Mouse (Mus musculus): ENCODE results near the gene Exosc9.

The Exosc9 gene

DNA sequence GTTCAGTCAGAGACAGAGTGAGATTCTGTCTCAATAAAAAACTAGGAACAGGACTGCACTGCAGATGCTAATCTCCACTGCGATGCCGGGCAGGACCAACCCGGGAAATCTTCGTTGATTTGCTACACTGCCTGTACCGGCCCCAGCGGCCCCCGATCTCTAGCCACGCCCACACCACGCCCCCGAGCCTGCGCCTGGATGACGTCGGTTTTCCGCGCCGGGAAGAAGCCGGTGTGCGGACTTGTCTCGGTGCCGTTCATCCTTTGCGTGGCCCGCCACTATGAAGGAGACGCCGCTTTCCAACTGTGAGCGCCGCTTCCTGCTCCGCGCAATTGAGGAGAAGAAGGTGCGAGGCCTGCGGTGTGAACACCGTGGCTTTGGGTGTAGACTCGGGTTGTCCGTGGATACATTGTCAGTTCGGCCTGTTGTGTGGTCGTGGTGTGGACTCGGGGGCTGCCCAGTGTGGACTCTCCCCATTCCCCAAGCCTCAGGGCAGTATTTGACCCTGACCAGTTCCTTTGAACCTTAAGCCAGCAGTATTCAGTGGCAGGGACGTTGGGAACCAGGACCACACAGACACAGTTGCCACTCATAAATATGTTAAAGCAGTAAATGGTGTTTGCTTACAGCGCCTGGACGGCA, at the start of gene Exosc9:
Gene Exosc9, plus strand, starts transcription at position 201 of the 642 bp plus-strand sequence.
- DNase-seq (ENCODE audit: low read depth in 1 of 2, low spot score in 2 of 2) = peak; percentile 74 to 88

DNA sequence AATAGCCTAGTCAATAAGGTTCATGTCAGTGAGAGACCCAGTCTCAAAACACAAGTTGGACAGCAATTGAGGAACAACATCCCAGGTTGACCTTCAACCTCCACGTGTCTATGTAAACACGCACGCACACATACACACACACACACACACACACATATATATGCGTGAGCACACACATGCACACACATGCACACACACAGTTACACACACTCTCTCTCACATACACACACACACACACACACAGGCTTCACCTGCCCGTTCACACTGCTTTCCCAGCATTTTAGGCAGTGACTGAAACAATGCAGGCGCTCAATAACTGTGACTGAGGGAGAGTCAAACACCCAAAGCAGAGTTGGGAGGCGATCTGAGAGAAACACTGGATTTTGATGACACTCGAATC, 47.1 kb upstream of the Exosc9 start:
- no peak for DNase-seq (ENCODE audit: low read depth in 1 of 2, low spot score in 2 of 2)

DNA sequence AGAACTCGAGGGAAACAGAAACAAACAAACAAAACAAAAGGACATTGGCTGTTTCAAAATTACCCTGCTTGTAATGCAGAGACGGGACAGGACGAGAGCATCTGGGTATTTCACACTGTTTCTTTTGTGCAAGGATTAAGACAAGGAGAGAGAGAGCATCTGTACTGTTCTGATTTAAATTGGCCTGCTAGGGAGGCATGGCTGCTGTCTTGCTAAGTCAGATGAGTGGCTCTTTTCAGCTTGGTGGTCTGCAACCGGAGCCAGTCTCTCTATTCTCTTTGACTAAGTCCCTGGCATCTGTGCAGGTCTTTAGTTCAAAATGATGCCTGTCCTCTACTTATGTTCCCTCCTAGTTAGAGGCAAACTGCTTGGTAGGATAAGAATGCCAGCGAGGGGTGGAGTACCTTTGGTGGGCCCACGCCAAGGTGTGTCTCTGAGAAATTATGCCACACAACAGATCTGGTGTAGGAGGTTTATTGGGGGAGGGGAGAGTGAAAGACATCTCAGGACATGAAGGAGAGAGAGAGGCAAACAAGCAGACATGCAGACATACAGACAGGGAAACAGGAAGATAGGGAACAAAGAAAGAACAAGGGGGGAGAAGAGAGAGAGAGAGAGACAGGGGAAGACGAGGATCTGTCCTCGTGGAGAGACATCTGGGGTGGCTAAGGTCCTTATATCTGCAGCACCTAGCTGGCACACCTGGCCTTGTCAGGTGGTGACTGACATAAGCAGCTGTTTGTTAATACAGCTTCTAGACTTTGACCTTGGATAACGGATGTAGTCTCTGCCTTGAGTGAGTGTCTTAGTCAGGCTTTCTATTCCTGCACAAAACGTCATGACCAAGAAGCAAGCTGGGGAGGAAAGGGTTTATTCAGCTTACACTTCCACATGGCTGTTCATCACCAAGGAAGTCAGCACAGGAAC, 46.3 kb upstream of the Exosc9 start:
- no peak for DNase-seq (ENCODE audit: low read depth in 1 of 2, low spot score in 2 of 2)

DNA sequence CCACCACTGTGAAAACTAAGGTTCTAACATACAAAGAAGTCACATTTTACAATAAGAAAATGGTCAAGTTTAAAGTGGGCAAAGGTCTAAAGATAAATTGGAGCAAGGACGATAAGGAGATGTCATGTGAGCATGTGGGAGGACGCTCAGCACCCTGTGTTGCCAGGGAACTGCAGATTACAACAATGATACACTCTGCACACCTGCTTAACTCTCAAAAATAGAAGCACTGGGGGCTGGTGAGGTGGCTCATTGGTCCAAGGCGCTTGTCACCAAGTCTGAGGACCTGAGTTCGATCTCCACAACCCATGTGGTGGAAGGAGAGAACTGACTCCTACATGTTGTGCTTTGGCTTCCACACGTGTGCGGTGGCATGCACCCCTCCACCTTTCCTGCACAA, 40.9 kb upstream of the Exosc9 start:
- DNase-seq (ENCODE audit: low read depth in 1 of 2, low spot score in 2 of 2) = no peak

DNA sequence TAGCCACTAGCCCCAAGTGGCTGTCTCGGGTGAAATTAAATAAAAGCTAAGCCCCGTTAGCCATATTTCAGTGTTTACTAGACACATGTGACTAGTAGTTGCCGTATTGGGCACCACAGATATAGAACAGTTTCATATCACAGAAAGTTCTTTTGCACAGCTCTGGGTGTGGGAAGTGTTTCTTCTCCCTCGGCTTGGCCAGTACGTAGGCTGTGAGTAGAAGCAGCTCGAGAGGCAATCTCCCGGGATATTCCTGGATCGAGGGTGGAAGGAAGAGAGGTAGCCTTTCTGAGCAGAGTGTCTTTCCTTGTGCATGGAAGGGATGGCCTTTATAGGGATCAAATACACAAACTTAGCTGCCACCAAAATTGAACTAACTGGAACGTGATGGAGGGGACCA, 36.2 kb upstream of the Exosc9 start:
- no peak for DNase-seq (ENCODE audit: low read depth in 1 of 2, low spot score in 2 of 2)

DNA sequence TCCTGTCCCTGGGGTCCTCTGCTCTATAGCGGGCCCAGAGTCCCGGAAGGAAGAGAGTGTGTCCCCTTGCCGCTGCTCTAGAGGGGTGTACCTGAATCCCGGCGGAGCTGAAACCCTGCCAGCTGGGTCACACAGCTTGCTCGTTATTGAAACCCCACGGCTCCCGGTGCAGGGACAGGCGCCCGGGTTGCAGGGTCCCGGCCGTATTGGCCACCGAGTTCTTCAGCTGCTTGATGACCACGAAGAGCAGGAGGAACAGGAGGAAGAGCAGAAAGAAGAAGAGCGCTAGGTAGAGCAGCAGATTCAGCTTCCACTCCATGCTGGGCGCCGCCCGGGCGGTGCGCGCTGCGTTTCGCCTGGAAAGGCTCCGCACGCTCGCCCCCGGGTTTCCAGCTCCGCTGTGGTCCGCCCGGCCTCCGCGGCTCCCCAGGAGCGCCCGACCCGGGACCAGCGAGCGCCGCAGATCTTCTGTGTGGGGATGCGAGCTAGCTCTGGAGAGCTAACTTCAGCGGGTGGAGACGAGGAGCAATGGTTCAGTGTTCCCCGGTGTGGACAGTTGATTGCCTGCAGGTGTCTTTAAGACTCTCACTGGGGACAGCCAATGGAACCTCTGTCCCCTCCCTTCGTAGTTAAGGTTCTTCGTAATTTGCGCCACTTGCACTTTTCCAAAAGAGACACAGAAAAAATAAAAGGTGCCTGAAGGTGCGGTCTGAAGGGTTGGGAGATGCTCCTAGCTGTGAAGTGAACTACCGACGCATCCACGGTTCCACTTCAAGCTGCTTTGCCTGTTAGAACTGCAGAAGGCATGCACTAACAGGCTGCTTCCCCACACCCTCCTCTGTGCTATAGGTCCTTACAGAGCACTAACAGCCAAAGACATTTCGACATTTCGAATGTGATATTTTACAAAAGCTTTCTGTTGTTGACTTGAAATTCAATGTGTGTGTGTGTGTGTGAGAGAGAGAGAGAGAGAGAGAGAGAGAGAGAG, 31.0 kb upstream of the Exosc9 start, which contains the start of gene Gm11549:
Gene Gm11549, minus strand, starts transcription at position 741 of the 988 bp plus-strand sequence.
- no peak for DNase-seq (ENCODE audit: low read depth in 1 of 2, low spot score in 2 of 2)

DNA sequence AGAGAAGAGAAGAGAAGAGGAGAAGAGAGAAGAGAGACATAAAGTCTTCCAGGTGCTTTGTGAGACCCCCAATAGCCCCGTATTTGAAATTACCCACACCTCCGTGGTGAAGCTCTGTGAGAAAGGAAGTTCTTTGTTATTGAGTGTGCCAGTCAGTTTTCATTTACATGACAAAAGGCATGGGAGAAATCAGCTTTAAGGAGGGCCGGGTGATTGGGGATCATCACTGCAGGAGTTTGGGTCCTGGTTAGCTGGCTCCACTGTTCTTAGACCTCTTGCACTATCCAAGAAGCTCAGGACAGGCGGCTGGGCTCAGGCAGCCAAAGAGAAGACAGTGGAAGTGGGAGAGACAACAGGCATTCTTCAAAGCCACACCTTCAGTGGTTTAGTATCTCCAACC, 30.3 kb upstream of the Exosc9 start:
- DNase-seq (ENCODE audit: low read depth in 1 of 2, low spot score in 2 of 2) = no peak

DNA sequence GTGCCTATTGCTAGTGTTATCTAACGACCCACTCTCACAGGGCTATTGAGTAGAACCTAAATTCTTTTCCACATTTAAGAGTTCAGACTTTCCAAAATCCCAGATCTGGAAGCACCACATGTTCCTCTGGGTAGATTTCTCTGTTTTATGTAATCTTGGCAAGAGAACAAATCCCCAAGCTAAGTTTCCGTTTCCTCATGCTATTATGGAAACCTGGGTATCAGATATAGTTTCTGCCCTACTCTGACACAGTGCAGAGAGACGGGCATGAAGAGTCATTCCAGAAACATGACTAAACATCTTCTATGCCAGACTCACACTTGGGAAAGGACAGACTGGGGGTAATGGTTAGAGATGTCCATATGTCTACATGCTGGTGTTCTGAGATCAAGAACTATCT, 27.9 kb upstream of the Exosc9 start:
- DNase-seq (ENCODE audit: low read depth in 1 of 2, low spot score in 2 of 2) = no peak

DNA sequence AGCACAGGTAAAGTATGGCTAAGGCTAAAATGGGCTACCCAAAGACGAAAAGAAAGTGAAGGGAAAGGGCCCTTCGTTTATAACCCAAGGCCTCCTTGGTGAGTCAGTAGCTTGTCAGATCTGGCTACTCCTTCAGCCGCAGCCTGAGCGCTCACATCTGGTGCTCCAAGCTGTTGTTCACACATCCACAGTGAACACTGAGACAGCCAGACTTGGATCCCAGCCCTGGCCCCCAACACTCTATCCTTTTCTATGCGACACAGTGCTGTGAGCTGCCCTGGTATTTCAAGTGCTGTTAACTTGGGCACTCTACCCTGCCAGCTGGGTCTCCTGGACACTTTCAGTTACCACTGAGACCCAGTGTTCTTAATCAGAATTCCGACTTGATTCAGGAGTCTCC, 22.1 kb upstream of the Exosc9 start:
- no peak for DNase-seq (ENCODE audit: low read depth in 1 of 2, low spot score in 2 of 2)

DNA sequence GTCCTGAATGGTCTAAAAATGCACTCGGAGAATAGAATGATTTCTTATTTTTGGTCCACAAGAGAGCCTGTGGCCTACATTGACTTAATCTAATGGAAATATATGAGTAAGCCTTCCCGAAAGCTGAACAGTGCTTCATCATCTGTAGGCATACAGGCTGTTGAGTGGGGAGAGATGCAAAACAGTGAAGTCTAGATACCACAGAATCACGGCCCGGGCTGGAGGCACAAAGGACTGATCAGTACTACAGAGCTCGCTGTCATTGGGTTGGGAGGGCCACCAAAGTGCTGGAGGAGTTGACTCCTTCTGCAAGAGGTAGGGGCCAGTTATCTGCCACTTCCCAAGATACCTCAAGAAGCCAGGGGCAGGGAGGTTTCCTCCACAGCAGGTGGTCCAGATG, 21.6 kb upstream of the Exosc9 start:
- no peak for DNase-seq (ENCODE audit: low read depth in 1 of 2, low spot score in 2 of 2)

DNA sequence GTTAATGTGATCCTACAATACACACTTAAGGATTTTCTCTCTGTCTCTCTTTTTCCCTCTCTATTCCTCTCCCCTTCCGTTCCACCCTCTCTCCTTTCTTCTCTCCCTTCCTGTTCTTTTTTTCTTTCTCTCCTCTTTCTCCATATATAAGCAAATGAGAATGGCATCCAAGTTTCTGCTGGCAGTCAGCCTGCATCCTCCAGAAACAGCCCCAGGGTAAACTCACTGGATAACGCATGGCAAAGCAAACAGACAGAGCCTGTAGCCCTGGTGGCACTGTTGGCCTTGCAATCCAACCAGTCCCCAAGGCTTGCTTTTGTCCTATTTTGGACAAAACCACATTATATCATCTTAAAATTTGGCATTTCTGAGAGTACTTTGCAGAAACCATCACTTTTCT, 21.2 kb upstream of the Exosc9 start:
- no peak for DNase-seq (ENCODE audit: low read depth in 1 of 2, low spot score in 2 of 2)

DNA sequence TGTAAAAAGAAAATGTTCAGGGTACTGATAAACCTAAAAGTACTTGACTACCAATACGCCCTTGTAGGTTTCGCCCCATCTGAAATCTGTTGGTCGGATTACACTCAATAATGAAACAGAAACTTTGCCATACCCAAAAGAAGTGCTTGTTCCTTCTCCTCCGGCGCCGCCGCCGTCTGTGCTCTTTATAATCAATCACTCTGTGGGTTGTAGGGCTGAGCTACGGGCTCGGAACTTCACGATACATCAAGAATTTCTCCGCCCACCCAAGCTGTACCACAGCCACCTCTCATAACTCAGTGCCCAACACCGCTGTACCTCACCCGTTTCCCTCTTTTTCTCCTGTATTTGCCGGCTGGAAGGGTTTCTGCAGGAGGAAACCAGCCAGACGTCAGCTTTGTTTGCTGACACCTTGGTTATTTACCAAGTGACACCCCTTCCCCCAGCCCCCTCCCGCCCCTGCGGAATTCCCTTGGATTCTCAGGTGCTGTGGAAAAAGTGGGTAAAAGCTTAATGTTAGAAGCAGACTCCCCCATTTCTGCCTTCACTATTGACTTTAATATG, 20.3 kb upstream of the Exosc9 start:
- DNase-seq (ENCODE audit: low read depth in 1 of 2, low spot score in 2 of 2) = no peak

DNA sequence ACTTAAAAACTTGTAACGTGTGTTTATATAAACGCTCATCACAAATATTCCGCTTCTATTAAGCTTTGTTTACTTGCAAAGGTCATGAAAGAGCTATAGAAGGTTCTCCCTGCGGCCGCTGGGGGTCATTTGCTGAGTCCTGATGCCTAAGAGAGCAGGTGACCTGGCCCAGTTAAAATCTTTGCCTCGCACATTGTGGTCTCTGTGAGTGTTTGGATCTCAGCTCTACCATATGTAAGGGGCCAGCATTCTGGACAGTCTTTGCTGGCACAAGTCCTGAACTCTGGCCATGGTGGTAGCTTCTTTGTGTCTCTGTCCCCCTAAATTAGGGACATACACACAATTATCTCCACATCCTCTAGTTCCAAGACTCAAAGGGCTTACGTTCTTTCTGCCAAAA, 19.7 kb upstream of the Exosc9 start:
- no peak for DNase-seq (ENCODE audit: low read depth in 1 of 2, low spot score in 2 of 2)

DNA sequence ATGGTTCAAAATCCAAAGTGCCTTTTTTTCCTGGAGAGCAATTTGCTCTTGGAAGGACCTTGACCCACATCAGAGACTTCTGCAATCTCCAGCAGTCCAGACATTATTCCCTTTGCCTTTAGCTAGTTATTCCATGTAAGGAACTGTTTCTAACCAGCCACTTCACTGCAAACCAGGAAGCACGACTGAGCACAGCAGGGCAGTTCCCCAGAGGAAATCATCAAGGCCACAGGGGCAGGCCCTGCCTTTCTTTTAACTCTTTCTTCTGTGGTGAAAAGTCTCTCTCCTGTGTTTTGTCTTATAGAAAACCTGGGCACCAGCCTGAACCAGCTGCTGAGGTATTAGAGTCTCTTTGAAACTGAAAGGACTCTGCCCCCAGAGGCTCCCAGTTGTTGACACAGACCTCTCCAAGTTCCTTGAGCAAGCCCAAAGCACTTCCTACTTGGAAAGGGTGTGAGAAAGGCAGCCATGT, 19.2 kb upstream of the Exosc9 start:
- no peak for DNase-seq (ENCODE audit: low read depth in 1 of 2, low spot score in 2 of 2)

DNA sequence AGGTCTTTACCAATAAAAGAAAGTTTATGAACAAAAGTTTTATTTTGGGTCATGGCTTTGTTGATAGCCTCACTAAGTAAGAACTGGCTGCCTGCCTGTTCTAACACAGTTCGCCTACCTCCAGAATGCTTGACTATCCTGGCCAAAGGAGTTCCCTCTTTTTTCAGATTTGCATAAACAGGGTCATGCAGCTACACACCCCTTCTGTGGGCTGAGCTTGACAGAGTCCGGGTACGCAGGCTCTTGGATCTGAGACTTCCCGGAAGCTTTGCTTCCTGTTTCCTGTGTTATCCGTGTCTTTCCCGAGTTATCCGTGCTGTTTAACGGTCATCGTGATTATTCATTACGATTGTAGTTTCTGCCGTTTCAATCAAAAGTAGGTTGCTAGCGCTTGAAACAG, 16.4 kb upstream of the Exosc9 start:
- no peak for DNase-seq (ENCODE audit: low read depth in 1 of 2, low spot score in 2 of 2)

DNA sequence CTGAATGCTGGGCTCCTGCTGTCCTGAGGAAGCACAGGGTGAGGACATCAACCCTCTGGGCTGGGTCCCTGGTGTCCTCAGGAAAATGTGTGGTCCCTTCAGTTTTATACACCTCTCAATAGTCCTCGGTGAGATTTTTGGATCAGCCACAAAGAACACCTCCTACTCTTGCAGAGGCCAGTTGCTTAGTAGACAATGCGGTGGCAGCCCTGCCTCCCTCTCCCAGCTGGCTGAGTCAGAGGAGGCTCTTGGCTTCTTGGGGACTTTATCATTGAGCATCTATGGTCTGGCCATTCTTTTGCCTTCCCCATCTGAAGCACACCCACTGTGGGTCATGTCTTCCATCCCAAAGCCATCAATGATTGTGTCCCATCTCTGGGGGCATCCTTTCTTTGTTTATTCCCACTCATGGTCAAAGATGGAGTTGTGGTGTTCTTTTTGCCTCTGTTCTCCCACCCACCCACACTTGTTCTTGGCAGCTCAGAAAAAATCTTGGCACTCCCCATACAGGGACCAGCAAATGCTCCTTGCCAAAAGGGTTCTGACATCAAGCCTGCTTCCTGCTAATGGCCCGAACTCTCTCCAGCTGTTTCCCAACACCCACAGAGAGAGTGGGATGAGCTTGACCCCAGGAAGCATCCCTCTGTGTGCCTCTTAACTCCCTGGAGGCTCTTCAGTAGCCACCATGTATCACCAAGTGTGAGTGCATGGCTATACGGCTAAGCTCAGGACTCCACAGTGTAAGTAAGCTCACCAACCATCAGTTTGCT, 14.5 kb upstream of the Exosc9 start:
- DNase-seq (ENCODE audit: low read depth in 1 of 2, low spot score in 2 of 2) = no peak

DNA sequence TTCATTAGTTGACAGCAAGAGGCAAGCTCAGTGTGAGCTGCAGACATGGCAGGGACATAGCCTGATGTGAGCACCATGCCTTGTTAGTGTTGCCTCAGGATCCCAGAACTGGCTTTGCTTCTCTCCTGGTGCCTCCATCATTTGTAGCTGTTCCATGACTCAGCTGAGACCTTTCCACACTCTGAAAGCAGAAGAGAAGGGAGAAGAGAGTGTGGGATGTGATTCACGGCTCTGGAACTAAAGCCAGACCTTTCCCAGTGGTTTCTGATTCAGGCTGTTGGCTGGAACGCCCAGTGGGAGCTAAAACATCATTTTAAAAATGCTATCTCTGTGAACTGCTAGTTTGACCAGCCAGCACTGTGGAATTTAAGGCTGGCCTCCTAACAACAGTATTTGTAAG, 11.7 kb upstream of the Exosc9 start:
- DNase-seq (ENCODE audit: low read depth in 1 of 2, low spot score in 2 of 2) = no peak

DNA sequence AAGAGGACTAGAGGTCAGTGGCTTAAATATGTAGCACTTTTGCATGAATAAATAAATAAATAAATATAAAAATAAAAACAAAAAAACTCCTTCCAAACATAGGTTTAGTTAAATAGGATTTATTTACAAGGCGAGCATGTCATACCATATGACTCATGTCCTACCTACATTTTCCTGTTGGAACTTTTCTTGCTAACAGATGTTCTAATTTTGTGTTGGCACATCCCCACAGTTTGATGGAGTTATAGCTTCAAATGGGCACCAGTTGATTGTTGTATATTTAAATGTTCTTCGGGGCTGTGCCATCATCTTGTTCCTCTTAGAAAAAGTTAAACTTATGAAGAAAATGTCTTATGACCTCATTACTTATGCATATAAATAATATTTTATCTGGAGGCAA, 11.0 kb upstream of the Exosc9 start:
- DNase-seq (ENCODE audit: low read depth in 1 of 2, low spot score in 2 of 2) = no peak

DNA sequence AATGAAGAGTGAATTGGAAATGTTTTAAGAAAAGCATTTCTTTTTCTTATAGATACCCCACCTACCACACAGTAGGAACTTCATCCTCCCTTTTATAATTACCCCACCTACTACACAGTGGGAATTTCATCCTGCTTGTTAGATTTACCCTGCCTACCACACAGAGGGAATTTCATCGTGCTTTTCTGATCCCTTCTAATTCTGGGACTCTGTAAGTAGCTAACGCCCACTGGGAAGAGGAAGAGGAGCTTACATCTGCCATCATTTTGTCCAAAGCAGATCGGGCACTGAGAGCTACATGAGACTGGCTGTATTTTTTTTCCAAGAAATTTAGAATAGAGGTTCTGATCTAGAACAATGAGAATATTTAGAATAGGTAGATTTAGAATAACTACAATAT, 7.4 kb upstream of the Exosc9 start:
- no peak for DNase-seq (ENCODE audit: low read depth in 1 of 2, low spot score in 2 of 2)

DNA sequence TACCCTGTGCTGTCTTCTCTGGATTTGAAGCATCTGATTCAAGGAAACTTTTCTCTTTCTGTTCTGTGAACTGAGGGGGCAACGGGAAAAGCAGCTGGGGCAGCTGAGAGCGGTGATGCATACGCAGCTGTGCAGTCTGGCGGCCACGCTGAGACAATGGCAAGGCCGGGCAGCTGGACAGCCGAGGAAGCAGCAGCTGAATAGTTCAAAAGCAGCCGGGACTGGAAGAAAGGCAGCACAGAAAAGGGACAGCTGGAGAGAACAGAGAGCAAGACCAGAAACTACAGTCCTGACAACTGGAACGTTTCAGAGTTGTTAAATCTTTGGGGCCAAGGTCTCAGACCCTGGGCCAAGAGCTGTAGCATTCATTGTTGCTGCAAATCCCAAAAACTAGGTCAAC, 1.1 kb upstream of the Exosc9 start:
- DNase-seq (ENCODE audit: low read depth in 1 of 2, low spot score in 2 of 2) = no peak

All from monocyte, adult 2 months (primary cell).